Mouse (Mus musculus): ENCODE measurements at regions not wholly inside any gene's neighbourhood (a gene's known extent, or its start where the extent isn't known, plus 50 kb on each side); places are given as distances from the start of the nearest gene placed in this dataset.

GRCm38 (mm10) chr8:86390715-86391114 lies 189.8 kb downstream of the Abcc12 start:
- TF ChIP-seq CTCF (IDR thresholded peaks at IDR 0.05; ENCODE audit: control insufficient read depth, insufficient read depth, insufficient read length) = no peak
- TF ChIP-seq USF1 (IDR thresholded peaks at IDR 0.05; ENCODE audit: low read depth) = no peak

All from C2C12 (cell line).